Mouse (Mus musculus) lung, adult 18-20 months (tissue): ENCODE data around the gene Tdrd6.

Experiments
- DNase-seq, 2 experiments: peaks; one replicate each; pipeline ENCODE4 v3.0.0; 2022; ENCODE audit warnings: mixed read lengths in 2 of 2

Gene Tdrd6

DNA sequence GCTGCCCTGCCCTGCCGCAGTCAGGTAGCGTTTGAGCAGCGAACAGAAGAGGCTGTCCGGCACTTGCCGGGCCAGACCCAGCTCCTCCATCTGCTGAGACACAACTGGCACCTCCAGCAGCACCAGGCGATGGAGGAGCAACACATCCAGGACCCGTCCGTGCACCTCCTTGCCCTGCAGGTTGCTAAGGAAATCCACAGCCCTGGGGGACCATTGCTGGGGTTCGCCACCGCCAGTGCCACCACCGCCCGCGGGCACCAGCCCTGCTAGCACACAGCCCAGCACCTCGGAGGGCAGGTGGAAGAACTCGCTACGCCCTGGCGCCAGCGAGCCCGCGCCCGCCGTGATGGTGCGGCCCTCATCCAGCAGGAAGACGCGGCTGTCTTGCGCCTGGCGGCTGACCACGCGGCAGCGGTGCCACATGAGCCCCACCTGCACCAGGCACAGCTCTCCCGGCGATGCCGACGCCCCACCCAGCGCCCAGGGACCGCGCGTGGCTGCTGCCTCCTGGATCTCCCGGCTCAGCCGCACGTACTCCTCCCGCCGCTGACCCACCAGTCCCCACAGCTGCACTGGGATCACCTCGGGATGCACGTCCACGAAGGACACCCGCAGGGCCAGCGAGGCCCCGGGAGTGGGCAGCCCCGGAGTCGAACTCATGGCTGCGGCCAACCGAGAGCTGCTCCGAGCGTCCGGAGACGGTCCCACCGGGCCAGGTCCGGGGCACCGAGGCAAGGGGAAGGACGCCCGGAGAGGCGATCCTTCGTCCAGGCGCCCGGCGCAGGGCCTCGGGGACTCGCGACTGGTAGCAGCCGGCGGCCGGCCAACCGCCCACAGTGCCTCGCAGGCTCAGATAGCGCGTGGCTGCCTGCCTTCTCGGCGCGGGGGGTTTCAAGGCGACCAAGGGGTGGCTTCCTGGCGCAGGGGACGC is at the start of gene Tdrd6:
Gene Tdrd6, minus strand, starts transcription at position 804 of the 931 bp plus-strand sequence.
- no peak for DNase-seq

DNA sequence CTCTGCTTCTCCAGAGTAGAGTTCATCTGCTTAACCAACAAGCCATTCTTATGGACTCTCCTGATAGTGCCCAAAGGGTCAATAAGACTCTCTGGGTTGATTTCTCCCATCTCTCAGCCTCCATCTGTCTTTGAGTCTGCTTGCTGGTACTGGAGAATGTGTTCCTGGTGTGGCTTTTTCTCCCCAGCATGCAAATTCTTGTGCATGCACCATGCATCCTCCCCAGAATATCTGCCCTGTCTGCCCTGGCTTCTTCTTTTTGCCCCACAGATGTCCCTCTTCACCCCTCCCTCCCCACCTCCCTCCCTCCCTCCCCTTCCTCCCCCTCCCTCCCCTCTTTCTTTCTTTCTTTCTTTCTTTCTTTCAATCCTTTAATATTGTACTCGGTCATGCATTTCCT is 47.2 kb upstream of the Tdrd6 start:
- no peak for DNase-seq

DNA sequence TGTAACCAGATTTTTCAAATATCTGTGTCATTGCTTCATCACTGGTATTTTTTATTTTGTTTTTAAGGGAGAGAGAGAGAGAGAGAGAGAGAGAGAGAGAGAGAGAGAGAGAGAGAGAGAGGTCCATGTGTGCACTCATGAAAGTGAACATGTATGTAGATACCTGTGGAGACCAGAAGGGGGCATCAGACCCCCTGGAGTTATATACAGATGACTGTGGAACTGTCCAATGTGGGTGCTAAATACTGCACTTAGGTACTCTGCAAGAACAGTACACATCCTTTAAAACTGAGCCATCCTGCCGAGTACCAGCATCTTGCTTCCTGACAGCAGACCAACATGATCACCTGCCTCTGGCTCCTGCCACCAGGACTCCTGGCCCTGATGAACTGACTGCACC is 46.1 kb upstream of the Tdrd6 start:
- DNase-seq: no peak

DNA sequence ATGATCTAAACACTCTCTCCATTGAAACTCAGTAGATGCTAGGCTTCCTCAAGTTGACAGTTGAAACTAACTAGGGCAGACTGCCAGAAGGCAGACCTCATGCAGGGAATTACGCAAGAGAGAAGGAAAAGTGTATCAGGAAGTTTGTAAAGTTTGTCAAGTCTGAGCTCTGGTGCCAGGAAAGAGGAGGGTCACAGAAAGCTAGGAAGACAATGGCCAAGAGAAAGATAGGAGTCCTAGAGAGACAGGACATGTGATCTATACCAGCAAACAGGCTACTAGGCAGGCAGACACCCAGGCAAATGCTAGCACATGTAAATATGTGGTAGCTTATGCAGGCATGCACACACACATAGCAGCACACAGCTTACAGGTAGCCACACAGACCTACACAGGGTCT is 45.1 kb upstream of the Tdrd6 start:
- peak; percentile 68 to 78 for DNase-seq

DNA sequence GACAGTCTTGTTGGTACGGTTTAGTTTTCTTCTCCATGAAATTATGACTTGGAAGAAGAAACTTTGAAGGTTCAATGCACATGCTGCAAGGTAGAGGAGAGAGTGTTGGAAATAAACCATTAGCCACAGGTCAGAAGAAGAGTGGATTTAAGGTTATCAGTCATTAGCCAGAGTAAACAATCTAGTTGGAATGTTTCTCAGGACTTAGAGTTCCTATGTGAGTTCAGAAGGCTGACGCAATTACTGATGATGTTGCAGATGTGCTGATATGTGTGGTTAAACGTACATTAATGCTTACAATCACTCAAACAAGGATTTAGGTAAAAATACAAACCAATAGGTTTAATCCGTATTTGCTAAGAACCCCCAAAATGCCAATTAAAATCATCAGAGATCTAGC is 41.8 kb upstream of the Tdrd6 start:
- DNase-seq: no peak

DNA sequence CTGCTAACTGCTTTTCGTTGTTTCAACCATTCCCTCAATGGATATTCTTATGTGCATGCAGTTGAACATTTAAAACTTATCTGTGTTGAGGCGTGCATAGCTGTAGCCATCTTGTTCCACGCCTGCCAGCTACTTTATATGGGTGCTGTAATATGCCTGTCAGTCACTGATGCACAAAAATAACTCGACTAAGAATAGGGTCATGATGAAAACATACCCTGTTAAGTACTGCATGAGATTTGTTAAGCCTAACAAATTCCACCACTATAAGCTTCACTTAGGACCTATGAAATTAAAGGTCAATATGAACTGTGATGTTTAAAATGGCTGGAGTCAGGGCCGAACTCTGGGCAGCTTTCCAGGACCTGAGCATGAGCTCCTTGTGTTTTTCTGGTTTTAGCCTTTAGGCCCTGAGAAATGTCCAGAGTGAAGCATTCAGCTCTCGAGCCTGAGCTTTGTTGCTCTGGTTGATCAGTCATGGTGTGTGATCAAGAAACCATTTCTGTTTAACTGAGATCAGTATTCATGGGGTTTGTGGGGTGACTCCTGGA is 39.1 kb upstream of the Tdrd6 start:
- DNase-seq: no peak

DNA sequence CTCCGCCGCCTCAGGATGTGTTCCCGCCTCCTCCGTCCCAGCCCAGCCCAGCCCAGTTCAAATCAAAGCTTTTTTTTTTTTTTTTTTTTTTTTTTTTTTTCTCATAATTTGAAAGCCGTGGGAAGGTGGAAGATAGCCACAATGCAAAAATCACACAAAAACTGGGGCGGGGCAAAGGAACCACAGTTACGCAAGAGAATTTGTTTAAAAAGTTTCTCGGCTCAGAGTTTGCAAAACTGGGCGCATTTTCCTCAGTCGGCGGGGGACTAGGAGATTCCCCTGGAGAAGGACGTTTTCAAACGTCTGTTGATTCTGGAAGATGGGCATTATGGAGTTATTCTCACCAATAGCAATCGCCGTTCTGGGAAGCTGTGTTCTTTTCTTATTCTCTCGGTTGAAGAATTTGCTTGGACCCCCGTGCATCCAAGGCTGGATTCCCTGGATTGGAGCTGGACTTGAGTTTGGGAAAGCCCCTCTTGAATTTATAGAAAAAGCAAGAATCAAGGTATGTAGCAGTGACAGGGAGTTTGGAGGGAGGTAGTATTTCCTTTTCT is 37.3 kb upstream of the Tdrd6 start, which contains the start of gene Cyp39a1:
Gene Cyp39a1, plus strand, starts transcription at position 136 of the 554 bp plus-strand sequence.
- no peak for DNase-seq

DNA sequence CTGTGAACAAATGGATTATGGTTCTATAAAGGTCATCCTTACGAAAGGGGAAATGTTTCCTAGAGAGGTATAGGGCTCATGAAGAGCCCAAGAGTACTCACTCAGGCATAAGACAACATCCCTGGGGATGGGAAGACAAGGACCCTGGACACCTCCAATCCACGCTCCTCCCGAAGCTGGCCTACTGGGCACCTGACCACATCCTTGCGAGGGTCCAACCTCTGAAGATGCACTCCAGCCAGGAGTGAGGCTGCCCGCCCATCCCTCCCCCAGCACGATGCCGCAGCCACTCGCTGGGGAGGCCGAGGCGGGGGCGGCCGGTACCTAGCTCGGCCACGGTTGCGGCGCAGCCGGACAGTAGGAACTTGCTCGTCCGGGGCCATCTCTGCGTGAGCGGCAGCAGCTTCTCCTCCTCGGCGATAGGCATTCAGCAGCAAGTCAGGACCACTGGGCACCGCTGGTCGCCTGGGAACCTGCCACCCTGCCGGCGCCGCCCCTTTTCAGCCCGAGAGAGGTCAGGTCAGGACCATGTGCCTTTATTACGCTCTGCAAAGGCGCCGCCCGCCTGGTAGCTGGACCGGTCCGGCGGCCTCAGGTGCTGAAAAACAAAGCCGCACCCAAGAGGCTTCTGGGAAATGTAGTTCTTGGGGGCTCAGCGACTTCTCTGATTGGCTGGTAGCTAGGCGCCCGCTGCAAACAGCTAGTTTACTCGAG is 36.6 kb upstream of the Tdrd6 start, which contains the start of gene Slc25a27:
Gene Slc25a27, minus strand, starts transcription at position 639 of the 714 bp plus-strand sequence.
- peak; percentile 96 to 97 for DNase-seq

DNA sequence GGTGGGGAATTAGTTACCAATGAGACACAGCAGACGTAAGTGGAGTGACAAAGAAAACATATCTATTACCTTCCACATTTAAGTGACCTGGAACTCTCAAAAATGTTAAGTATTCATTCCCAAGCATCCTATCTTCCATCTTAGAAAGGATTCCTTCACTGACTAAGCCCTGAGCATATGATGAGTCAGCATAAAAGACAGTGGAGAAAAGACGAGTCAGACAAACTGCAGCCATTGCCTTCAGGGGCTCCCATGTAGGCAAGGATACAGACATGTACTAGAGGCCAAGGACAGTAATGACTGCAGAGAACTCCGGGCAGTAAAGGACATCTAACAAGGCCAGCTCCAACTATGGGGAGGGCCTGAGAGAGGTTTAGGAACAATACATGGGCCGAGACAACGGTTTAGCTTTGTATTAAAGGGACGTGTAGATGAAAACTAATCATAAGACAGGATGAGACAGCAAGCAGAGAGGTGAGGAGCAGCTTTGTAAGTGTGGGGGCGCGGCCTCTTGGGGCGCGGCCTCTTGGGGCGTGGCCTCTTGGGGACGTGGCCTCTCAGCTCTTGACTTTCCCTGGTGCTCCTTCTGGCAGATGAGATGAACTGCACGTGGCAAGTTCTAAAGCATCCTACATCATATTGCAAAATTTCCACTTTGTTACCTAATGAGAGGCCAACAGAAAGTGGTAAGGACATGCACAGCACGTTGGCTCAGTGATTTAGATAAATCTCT is 21.4 kb upstream of the Tdrd6 start:
- no peak for DNase-seq

DNA sequence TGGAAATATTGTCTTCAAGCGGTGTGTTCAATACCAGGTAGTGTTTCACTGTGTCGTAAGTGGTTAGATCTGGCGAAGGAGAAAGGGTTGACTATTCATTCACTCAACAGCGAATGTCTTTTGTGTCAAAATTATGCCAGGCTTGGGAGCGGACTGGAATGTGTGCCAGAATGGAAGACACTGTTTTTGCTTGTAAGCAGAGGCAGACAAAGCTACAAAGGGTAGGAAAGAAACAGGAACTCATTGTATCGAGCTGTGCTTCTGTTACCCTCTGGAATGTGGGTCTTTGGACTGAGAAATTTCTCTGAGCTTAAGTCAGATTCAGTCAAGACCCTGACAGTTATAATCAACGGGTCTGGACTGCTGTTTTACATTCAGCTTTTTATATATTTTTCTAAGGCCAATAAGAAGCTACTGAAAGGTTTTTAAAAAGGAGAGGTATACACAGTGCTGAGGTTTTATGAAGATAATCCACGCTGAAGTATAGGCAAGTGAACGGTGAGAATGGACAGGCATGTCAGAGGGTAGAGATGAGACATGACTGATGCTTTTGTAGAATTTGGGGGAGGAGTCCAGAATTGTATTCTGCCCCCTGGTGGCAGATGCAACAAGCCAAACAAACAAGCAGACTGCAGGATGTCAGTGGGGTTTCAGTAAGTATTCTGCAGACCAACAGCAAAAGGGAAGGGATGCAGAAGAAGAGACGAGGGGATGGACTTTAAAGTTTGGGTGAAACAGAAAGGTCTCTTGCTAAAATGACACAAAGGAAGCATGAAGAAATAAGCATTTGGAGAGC is 19.7 kb upstream of the Tdrd6 start:
- no peak for DNase-seq

DNA sequence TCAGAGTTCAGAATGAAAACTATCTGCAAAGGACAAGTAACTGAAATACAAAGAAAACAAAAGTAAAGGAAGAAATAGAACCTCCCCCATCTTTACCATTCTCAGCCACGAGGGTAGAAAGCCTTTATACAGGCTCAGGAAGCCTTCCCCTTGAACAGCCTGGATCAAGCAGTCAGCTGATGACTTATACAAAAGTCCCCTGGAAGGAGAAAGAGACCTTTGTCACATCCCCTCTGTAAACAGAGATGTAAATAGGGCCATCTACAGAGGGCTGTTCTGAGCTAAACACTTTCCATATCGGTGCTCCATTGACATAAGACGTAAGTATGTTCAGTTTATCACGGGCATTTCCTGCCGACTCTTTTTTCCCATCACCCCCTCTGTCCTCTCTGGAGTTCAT is 16.8 kb upstream of the Tdrd6 start:
- DNase-seq: no peak

DNA sequence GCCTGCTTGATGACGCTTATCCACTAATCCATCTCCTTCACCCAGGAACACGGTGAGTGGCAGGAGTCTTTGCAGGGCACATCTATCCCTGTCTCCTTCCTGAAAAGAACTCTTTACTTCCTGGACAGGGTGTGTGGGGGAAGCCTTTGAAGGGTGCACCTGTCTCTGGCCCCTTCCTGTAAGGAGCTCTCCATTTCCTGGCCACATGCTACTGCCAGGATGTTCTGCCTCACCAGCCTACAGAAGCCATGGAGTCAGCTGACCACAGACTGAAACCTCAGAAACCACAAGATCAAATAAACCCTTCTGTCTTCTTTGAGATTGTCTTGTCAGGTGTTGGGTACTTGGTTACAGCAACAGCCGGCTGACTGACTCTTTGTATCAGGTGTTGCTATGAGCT is 15.0 kb upstream of the Tdrd6 start:
- no peak for DNase-seq

DNA sequence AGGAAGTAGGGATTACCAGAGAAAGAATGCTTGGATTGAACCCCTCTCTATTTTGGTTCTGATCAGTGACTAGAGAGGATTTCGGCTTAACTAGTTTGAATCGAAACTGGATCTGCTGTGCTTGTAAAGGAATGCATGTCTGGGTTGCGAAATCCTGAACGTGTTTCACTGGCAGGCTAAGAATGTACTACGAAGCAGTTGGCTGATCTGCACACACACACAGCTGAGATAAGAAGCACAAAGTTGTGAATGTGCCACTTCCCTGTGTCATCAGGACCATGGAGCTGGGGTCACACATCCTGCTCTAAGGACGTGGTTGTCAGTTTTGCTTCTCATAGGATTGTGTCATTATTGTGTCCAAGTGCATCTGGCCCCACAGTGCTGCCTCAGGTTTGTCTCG is 14.3 kb upstream of the Tdrd6 start:
- DNase-seq: peak; percentile 28 to 53

DNA sequence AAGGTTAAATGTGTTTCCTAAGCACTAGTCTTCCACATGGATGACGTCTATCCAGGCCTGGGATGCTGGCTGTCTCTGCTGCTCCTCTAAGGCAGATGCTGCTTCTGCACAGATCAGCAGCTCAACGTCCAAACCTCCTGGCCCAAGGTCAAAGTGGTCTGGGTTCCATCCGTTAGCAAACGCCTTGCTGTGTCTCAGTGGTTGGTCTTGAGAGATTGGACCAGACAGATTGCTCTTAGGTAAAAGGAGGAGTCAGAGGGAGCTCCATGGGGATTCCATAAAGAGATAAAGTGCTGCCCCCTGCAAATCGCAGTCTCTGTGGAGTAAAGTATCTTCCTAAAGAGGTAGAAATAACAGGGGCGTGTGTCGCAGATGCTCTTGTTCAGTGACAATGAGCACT is 13.1 kb upstream of the Tdrd6 start:
- no peak for DNase-seq

DNA sequence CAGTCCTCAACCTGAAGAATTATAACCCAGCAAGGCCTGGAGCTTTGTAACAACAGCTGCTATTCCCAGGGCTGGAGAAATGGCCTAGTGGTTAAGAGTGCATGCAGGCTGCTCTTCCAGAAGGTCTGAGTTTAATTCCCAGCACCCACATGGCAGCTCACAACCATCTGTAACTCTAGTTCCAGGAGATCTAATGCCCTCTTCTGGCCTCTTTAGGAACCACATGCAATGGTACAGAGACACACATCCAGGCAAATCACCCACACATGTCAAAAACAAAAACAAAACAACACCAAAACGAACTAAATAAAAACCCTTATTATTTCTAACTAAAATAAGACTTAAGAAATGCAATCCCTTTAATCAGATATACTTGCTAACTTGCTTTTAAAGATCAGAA is 10.7 kb upstream of the Tdrd6 start:
- no peak for DNase-seq

DNA sequence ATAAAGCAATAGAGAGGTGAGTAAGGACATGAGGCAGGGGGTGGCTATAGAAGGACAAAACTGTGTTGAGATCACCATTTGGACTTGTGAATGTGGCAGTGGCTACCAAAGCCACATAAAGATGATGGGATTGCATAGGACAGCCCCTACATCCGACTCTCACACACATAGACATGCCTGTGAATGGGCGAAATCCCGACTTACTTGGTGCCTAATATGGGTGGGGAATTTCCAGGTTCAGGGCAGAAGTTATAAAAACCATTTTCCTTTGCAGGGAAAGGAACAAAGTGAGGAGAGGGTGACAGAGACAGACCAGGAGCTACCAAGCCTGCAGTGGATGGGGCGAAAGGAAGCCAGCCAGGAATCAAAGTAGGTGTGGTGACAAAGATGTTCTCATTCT is 7.0 kb upstream of the Tdrd6 start:
- no peak for DNase-seq

DNA sequence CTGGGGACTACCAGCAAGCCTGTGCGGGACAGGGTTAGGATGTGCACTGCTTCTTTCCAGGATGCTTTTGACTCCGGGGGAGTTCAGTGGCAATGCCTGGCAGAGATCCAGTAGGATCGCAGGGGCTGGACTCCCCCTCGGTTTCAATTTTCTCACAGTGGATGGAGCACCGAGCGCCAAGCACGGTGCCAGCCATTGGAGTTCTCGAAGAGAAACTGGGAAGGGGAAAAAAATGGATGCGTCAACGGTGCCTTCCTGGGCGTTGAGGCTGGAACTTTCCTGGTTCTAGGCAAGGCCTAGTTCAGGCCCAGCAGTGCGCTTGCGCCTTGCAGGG is 295 bp upstream of the Tdrd6 start:
- DNase-seq: no peak

DNA sequence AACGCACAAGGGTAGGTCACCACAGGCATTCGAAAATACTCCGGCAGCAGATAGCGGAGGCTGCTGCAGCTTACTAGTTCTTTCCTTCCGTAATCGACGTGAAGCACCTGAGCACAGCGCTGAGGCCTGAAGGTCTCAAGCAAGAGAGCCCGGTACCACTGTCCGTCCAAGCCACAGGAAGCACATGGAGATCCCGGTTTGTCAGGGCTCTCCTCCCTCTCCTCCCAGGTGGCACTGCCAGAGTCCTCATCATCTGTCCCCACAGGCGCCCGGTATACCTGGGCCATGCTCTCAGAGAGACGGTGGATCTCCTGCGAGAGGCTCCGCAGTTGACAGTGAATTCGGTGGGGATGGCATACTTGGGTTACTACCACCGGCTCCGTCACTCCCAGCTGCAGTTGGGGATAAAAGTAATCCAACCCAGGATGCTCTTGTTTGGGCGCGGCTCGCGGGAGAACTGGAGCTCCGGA is 1.0 kb downstream of the Tdrd6 start:
- DNase-seq: no peak

DNA sequence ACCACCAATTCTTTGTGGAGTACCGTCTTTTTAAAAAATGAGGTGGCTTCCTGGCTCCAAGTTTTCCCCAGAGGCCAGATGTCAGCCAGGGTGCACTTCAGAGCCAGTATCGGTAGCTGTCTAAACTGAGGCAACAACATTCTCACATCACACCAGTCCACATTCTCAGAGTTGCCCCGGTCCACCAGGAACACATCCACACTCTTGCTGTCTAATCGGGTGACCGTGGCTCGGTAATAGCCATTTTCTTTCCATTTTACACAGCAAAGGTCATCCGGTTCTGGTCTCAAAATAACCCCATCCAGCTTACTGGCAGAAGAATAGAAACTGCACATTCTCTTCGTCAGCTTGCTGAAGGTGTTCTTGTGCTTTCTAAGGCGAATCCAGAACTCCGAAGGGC is 1.9 kb downstream of the Tdrd6 start:
- DNase-seq: no peak

DNA sequence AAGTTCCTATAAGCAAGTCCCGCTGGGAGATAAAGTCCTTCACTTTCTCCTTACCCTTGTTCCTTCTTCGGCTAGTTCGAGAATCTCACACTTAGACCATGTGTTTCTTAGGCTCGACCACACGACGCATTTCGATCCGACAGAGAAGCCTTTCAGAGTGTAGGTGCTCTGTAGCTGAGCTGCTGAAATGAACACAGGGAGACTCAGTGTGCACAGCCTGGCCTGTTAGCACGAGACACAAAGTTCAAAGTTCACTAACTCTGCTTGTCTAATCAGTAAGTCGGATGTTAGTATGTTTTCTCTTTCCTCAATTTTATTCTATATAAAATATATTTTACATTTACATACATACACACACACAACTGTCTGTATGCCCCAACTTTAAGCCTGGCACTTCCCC is 8.0 kb downstream of the Tdrd6 start:
- no peak for DNase-seq

DNA sequence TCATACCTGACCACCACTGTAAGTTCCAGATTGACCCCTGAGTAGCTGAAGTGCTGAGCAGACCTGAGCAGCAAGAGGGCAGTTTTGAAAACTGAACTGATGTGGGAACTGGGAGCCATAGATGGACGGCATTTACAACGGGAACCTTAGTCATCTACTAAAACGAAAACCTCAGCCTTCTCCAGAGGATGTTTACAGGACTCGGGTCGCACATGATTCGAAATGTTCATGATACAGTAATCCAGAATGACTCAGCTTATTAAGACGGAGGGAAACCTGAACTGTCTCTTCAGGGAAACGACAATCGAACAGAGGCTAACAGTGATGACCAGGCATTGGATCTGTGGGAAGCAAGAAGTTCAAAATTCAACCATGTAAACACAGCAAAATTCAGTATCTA is 10.9 kb downstream of the Tdrd6 start:
- DNase-seq: no peak

DNA sequence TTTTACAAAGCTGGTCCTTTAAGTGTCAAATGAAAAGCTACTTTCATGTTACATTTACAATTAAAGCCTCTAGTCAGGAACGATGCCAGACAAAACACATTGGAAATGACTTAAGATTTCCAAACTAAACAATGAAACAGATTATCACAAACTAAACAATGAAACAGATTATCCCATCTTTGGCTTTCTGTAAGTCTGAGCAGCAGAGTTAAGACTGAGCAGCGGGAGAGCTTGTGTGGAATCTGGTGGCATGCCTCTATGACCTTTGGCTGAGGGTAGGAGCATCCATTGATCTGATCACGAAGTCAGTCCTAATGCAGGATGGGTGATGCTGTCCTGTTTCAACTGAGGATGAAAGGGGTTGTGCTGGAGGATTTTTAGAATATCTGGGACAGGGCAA is 17.9 kb downstream of the Tdrd6 start:
- DNase-seq: no peak
